Mouse (Mus musculus) lung, adult 2 months (tissue): ENCODE results near the gene Wfdc15a.

ENCODE experiments used
- CTCF ChIP-seq: fragments of 200-500 bp; IDR thresholded peaks from 2 replicates; pipeline ENCODE4 v1.5.1; 2011; ENCODE audit warnings: mild to moderate bottlenecking, low read length, control low read depth; ENCODE audit not compliant: insufficient read depth
- POLR2A ChIP-seq: fragments of 200-500 bp; IDR thresholded peaks from 2 replicates; pipeline ENCODE4 v1.6.1; 2011; ENCODE audit warnings: low read depth, mild to moderate bottlenecking, control low read depth, low read length, borderline replicate concordance; ENCODE audit errors: extremely low read depth

DNA sequence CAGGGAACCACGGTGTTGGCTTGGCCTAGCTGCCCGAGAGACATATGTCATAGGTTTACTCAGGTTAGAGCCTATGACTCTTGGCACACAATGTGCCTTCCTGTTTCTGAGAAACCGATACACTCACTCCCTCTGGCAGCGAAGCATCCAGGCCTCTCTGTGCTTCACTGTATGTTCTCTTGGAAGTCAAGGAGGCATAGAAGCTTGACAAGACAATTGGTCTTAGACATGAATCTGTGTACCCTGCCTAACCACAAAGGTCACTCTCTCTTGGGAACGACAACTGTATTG, 3.3 kb downstream of the Wfdc15a start:
- TF ChIP-seq CTCF, result no peak
- no peak for TF ChIP-seq POLR2A
